Mouse (Mus musculus) limb, embryonic 11.5 days (tissue): ENCODE measurements at regions not wholly inside any gene's neighbourhood (a gene's known extent, or its start where the extent isn't known, plus 50 kb on each side); places are given as distances from the start of the nearest gene placed in this dataset.

Source experiments
- ATAC-seq: fragments of 200-750 bp; cut with Nextera tagmentation; 2 replicates; pipeline ENCODE4 v1.8.0; 2017; ENCODE audit warnings: low read depth; ENCODE audit not compliant: insufficient number of reproducible peaks, low FRiP score, low TSS enrichment
- DNase-seq: peaks from one replicate; pipeline ENCODE4 v3.0.0-alpha.2; 2015; ENCODE audit warnings: low spot score
- H3K27ac ChIP-seq: fragments of 300-500 bp; sonication (generic); replicated peaks from 2 replicates; pipeline ENCODE4 v1.5.1; 2014; ENCODE audit warnings: low read depth, mild to moderate bottlenecking, low read length
- H3K27me3 ChIP-seq: fragments of 300-500 bp; sonication (generic); 2 replicates; pipeline ENCODE4 v1.6.1; 2014; ENCODE audit warnings: mild to moderate bottlenecking, low read length, mixed read lengths; ENCODE audit not compliant: control insufficient read depth, insufficient read depth
- H3K36me3 ChIP-seq: fragments of 300-500 bp; sonication (generic); 2 replicates; pipeline ENCODE4 v1.6.1; 2014; ENCODE audit warnings: mild to moderate bottlenecking, low read length, moderate library complexity, mixed read lengths; ENCODE audit not compliant: control insufficient read depth, insufficient read depth
- H3K4me1 ChIP-seq: fragments of 300-500 bp; sonication (generic); 2 replicates; pipeline ENCODE4 v1.6.1; 2014; ENCODE audit warnings: low read length, mixed read lengths; ENCODE audit not compliant: control insufficient read depth, insufficient read depth
- H3K4me2 ChIP-seq: fragments of 300-500 bp; sonication (generic); 2 replicates; pipeline ENCODE4 v1.6.1; 2014; ENCODE audit warnings: low read depth, mild to moderate bottlenecking, moderate library complexity; ENCODE audit not compliant: severe bottlenecking
- H3K4me3 ChIP-seq: fragments of 300-500 bp; sonication (generic); 2 replicates; pipeline ENCODE4 v1.5.1; 2014; ENCODE audit warnings: low read depth, low read length
- H3K9ac ChIP-seq: fragments of 300-500 bp; sonication (generic); 2 replicates; pipeline ENCODE4 v1.6.1; 2014; ENCODE audit warnings: mild to moderate bottlenecking, low read length
- H3K9me3 ChIP-seq: fragments of 300-500 bp; sonication (generic); 2 replicates; pipeline ENCODE4 v1.6.1; 2016; ENCODE audit warnings: low read length; ENCODE audit not compliant: control insufficient read depth
- WGBS: fragments of 180-500 bp; shearing (Covaris S2); extraction: QIAGEN DNeasy Blood & Tissue Kit; methylation state at CpG from one replicate; pipeline ENCODE4 v1.1.7; 2014; 5-methylcytosine and 5-hydroxymethylcytosine counted together

- DNase-seq (no peak), ATAC-seq (no peak)
- Histone ChIP-seq H3K9me3 (no peaks in the 10 kb centered on the region), H3K9ac (no peak overlapping the region), H3K27me3 (no peaks in the 10 kb centered on the region), H3K4me3 (no peak overlapping the region), H3K4me2 (no peak overlapping the region), H3K36me3 (no peaks in the 10 kb centered on the region), H3K4me1 (no peaks in the 10 kb centered on the region), H3K27ac (no peak overlapping the region)
- 94% methylated on average over 4 of the region's 4 CpGs for WGBS
These were observed 131.6 kb downstream of the Zbtb18 start for GRCm38 (mm10) chr1:177573781-177574180.

DNA sequence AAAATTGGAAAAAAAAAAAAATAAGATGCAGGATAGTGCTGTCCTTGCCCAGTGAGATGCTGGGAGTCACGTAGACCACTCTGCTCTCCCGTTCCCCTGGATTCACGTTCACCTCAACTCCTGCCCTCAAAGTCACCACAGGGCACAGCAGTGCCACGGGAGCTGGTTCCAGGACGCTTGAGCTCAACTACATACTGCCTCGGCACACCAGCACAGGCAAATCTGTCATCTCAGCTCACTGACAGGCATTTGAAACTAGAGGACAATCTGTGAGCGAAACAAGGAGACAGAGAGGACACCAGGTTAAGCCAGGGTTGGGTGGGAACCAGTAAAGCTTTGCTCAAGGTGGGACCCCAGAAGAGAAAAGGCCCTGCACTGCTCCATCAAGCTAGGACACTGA, 132.2 kb downstream of the Zbtb18 start:
- ATAC-seq = no peak
- no peaks in the 10 kb centered on the region for H3K9me3 ChIP-seq
- H3K4me2 ChIP-seq = no peak overlapping the region
- H3K4me3 ChIP-seq = no peak overlapping the region
- WGBS = 85% methylated on average over 7 of the region's 7 CpGs
- H3K4me1 ChIP-seq = no peaks in the 10 kb centered on the region
- no peaks in the 10 kb centered on the region for H3K36me3 ChIP-seq
- no peaks in the 10 kb centered on the region for H3K27me3 ChIP-seq
- no peak for DNase-seq
- H3K9ac ChIP-seq = no peak overlapping the region
- no peak overlapping the region for H3K27ac ChIP-seq

DNA sequence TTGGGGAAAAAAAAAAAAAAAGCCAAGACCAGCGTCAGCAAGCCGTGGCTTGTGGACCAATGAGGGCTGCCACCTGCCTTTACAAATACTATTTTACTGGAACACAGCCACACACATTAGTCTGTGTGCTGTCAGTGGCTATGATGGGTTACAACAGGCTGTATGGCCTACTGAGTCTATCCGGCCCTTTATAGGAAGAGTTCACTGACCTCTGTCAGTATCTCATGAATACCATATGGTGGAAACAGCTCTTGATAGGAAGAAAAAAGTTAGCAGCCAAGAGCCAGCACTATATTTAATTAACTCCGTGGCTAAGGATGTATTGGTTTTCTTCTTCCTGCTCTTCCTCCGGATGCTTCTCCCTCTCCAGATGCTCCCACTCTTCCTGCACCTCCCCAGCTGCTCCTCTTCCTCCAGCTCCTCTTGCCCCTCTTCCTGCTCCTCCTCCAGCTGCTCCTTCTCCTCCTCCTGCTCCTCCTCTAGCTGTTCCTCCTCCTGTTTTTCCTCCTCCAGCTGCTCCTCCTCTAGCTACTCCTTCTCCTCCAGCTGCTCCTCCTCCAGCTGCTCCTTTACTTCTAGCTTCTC, 142.2 kb downstream of the Zbtb18 start:
- Histone ChIP-seq H3K27me3 (no peaks in the 10 kb centered on the region), H3K27ac (no peak overlapping the region), H3K9me3 (no peaks in the 10 kb centered on the region), H3K4me1 (no peaks in the 10 kb centered on the region), H3K4me2 (no peak overlapping the region), H3K36me3 (no peaks in the 10 kb centered on the region), H3K9ac (no peak overlapping the region), H3K4me3 (no peak overlapping the region)
- ATAC-seq (no peak), DNase-seq (no peak)
- WGBS = 32% methylated on average over 5 of the region's 5 CpGs

DNA sequence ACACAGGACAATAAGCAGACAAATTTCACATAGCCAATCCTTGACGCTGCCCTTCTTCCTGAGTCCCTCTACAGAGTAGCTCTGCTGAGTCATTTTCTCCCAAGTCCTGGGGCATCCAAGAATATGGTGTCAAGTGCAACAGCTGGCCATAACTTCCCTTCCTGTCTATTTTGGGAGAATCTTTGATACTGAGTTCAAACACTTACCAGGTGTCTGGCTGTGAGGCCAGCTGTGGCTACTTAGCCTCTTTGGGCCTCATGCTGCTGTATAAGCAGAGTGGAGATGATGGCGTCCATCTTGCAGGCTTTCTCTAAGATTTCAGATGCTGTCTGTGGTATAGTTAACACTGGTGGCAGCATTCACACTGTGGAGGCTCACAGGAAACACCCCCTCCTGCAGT, 143.2 kb downstream of the Zbtb18 start:
- ATAC-seq (no peak), DNase-seq (no peak)
- Histone ChIP-seq H3K4me1 (no peaks in the 10 kb centered on the region), H3K27ac (no peak overlapping the region), H3K9ac (no peak overlapping the region), H3K27me3 (no peaks in the 10 kb centered on the region), H3K9me3 (no peaks in the 10 kb centered on the region), H3K36me3 (no peaks in the 10 kb centered on the region), H3K4me2 (no peak overlapping the region), H3K4me3 (no peak overlapping the region)
- 89% methylated on average over 2 of the region's 2 CpGs for WGBS

- WGBS = 91% methylated on average over 7 of the region's 7 CpGs
- H3K4me3 ChIP-seq = no peak overlapping the region
- ATAC-seq (no peak), DNase-seq (no peak)
- no peaks in the 10 kb centered on the region for H3K9me3 ChIP-seq
- no peaks in the 10 kb centered on the region for H3K4me1 ChIP-seq
- H3K27me3 ChIP-seq = no peaks in the 10 kb centered on the region
- no peak overlapping the region for H3K9ac ChIP-seq
- H3K4me2 ChIP-seq = no peak overlapping the region
- H3K36me3 ChIP-seq = no peaks in the 10 kb centered on the region
- H3K27ac ChIP-seq = no peak overlapping the region
These were observed 140.6 kb upstream of the 1700016C15Rik start for GRCm38 (mm10) chr1:177589034-177589433.

DNA sequence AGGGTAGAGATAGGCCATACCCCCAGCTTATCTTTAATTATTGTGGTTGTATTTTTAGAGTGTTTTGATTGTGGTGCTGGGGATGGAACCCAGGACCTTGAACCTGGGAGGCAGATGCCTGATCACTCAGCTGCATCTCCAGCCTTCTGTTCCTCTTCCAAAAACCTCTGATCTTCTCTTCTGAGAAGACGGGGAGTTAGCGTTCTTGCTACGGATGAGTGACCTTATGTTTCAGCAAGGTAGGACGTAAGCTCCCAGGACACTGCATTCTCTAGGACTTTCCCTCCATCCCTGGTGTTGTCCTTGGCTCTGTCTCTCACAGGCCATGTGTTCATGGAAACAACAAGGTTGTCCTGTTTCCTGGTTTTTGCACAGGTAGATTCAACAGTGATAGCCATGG, 140.0 kb upstream of the 1700016C15Rik start:
- Histone ChIP-seq H3K4me1 (no peaks in the 10 kb centered on the region), H3K27me3 (no peaks in the 10 kb centered on the region), H3K4me2 (no peak overlapping the region), H3K36me3 (no peaks in the 10 kb centered on the region), H3K9me3 (no peaks in the 10 kb centered on the region), H3K27ac (no peak overlapping the region), H3K4me3 (no peak overlapping the region), H3K9ac (no peak overlapping the region)
- no peak for DNase-seq
- WGBS = 98% methylated on average over 4 of the region's 4 CpGs
- ATAC-seq = no peak

DNA sequence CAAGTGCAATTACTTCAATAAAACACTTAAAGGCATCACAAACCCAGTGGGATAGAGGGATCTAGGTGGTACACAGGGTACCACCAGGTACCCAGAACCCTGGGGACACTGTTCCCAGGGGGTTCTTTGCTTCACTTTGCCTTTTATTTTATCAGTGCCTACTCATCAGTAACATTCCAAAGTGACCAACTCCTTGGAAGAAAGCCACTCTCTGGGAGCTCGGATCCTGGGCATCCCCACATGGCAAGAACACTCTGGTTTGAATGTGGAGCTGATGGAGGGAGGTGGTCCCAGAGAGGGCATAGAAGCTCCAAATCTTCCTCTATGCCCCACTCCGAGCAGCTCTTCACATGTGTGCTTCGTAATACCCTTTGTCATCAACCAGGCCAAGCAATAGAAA, 137.9 kb upstream of the 1700016C15Rik start:
- no peaks in the 10 kb centered on the region for H3K4me1 ChIP-seq
- DNase-seq (no peak), ATAC-seq (no peak)
- no peak overlapping the region for H3K4me2 ChIP-seq
- H3K36me3 ChIP-seq = no peaks in the 10 kb centered on the region
- H3K4me3 ChIP-seq = no peak overlapping the region
- H3K27ac ChIP-seq = no peak overlapping the region
- H3K27me3 ChIP-seq = no peaks in the 10 kb centered on the region
- 93% methylated on average over 3 of the region's 3 CpGs for WGBS
- H3K9me3 ChIP-seq = no peaks in the 10 kb centered on the region
- no peak overlapping the region for H3K9ac ChIP-seq

DNA sequence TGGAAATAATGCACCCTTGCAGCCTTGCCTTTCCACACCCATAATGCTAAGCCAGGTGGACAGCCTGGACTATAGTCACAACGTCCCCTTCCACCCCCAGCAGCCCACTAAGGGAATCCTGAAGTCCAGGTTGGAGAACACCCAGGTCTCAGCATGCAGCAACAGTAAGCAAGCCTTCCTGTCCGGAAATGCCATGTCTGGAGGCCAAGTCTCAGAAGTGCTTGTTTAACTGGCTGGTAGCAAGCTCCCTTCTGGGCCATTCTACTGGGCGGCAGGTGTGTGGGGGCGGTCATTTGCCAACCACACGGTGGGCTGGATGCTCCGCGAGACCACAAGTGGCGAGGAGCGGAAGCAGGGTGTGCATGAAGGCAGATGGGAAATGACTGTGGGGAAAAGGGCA, 137.3 kb upstream of the 1700016C15Rik start:
- Histone ChIP-seq H3K27ac (no peak overlapping the region), H3K4me1 (no peaks in the 10 kb centered on the region), H3K4me2 (no peak overlapping the region), H3K36me3 (no peaks in the 10 kb centered on the region), H3K27me3 (no peaks in the 10 kb centered on the region), H3K9ac (no peak overlapping the region), H3K4me3 (no peak overlapping the region), H3K9me3 (no peaks in the 10 kb centered on the region)
- DNase-seq (no peak), ATAC-seq (no peak)
- 92% methylated on average over 9 of the region's 9 CpGs for WGBS

DNA sequence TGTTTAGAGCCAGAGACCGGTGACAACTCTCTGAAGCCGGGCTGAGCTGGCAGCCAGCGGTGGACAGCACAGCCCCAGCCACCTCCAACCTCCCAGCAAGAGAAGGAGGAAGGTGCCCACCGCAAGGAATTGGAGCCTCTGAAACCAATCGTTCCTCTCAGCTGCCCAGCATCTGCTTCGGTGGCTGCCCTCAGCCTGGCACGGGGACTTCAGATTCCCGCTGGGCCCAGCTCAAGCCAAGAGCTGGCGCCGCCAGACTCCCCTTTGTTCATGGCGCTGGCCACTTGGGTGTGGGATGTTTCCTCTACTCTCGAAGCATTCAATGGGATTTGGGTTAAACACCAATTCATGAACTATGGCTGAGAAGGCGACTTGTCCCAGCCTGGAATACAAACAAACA, 135.3 kb upstream of the 1700016C15Rik start:
- DNase-seq (no peak), ATAC-seq (no peak)
- Histone ChIP-seq H3K4me1 (no peaks in the 10 kb centered on the region), H3K9me3 (no peaks in the 10 kb centered on the region), H3K36me3 (no peaks in the 10 kb centered on the region), H3K4me3 (no peak overlapping the region), H3K27ac (no peak overlapping the region), H3K4me2 (no peak overlapping the region), H3K9ac (no peak overlapping the region), H3K27me3 (no peaks in the 10 kb centered on the region)
- 89% methylated on average over 13 of the region's 13 CpGs for WGBS
